Mouse (Mus musculus): ENCODE measurements around the gene Dscaml1. TPM values are rescaled to one million over a fixed set of nuclear protein-coding genes. Genes with fewer than 3 reads are reported as not detected.

Dscaml1 gene
- polyA plus RNA-seq (2015; fragmentation: Illumina TruSeq; extraction: RNeasy Lipid Tissue Mini Kit (QIAGEN cat#74804); ENCODE audit: low read depth, low replicate concordance): 21.2 TPM

GRCm38 (mm10) chr9:45426456-45426855 is at the start of gene Dscaml1:
Dscaml1 (plus strand) TSS chr9:45426628.

GRCm38 (mm10) chr9:45399434-45399833 is 27.0 kb upstream of the Dscaml1 start, which contains the start of gene Fxyd2:
Fxyd2 (plus strand) TSS chr9:45399669.

Other genes with a start within 250 kb of the Dscaml1 start
- 1.2 TPM for gene BC049352, start 244.6 kb upstream of the Dscaml1 start, polyA plus RNA-seq (2015; fragmentation: Illumina TruSeq; extraction: RNeasy Lipid Tissue Mini Kit (QIAGEN cat#74804); ENCODE audit: low read depth, low replicate concordance)
- gene Tmprss4, start 222.5 kb upstream of the Dscaml1 start, polyA plus RNA-seq (2015; fragmentation: Illumina TruSeq; extraction: RNeasy Lipid Tissue Mini Kit (QIAGEN cat#74804); ENCODE audit: low read depth, low replicate concordance): 0.21 TPM
- 5.2 TPM for gene Il10ra, start 157.5 kb upstream of the Dscaml1 start, polyA plus RNA-seq (2015; fragmentation: Illumina TruSeq; extraction: RNeasy Lipid Tissue Mini Kit (QIAGEN cat#74804); ENCODE audit: low read depth, low replicate concordance)
- not detected for gene Tmprss13, start 107.5 kb upstream of the Dscaml1 start, polyA plus RNA-seq (2015; fragmentation: Illumina TruSeq; extraction: RNeasy Lipid Tissue Mini Kit (QIAGEN cat#74804); ENCODE audit: low read depth, low replicate concordance)
- 143 TPM for gene Fxyd6, start 56.4 kb upstream of the Dscaml1 start, polyA plus RNA-seq (2015; fragmentation: Illumina TruSeq; extraction: RNeasy Lipid Tissue Mini Kit (QIAGEN cat#74804); ENCODE audit: low read depth, low replicate concordance)
- 10.0 TPM for gene Fxyd2, start 27.0 kb upstream of the Dscaml1 start, polyA plus RNA-seq (2015; fragmentation: Illumina TruSeq; extraction: RNeasy Lipid Tissue Mini Kit (QIAGEN cat#74804); ENCODE audit: low read depth, low replicate concordance)

All from brain, adult 10 weeks (tissue).